17 mouse cellular contexts compared by ENCODE assay signal in the genomic region with DNA sequence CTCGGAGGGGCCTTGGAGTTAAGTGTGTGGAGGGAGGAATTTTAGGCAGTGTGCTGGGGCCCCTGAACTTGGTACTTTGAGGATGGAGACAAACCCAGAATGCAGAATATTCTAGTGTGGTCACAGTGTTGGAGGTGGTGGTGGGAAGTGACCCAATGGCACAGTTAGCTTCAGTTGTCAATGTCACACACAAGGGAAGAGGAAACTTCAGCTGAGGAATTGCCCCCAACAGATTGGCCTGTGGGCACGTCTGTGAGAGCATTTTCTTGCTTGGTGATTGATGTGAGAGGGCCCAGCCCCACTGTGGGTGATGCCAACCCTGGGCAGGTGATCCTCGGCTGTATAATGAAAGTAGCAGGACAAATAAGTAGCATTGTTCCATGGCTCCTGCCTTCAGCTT.
"Had no signal": no experiment of that assay in that cellular context is flagged by ENCODE, and none has a peak within 500 bp of the region (broad histone marks: within the 10 kb centered on the region; RNA-seq: fewer than 3 reads in every experiment).

No protein-coding gene starts in this region.

- H3K4me3 ChIP-seq: neural tube, embryonic 12.5 days; neural tube, embryonic 13.5 days; neural tube, embryonic 15.5 days; stomach, embryonic 15.5 days had no signal

- H3K4me2 ChIP-seq: neural tube, embryonic 12.5 days; neural tube, embryonic 13.5 days; neural tube, embryonic 15.5 days; stomach, embryonic 15.5 days had no signal

- H3K9ac ChIP-seq: neural tube, embryonic 12.5 days; neural tube, embryonic 13.5 days; neural tube, embryonic 15.5 days; stomach, embryonic 15.5 days had no signal

- H3K27ac ChIP-seq: neural tube, embryonic 12.5 days; neural tube, embryonic 13.5 days; neural tube, embryonic 15.5 days; stomach, embryonic 15.5 days; stomach, postnatal 0 days had no signal

- H3K9me3 ChIP-seq: neural tube, embryonic 12.5 days; neural tube, embryonic 13.5 days; neural tube, embryonic 15.5 days; stomach, embryonic 15.5 days had no signal

- H3K36me3 ChIP-seq: neural tube, embryonic 12.5 days; neural tube, embryonic 13.5 days; neural tube, embryonic 15.5 days; stomach, embryonic 15.5 days had no signal

- DNase-seq: retina, postnatal 1 day; right cerebral cortex, adult 18-20 months; right cerebral cortex, postnatal 14 days; right cerebral cortex, postnatal 25 days; right cerebral cortex, postnatal 4 days; spleen, adult 18-20 months; thymus, adult 18-20 months; thymus, adult 2 months; thymus, postnatal 14 days; thymus, postnatal 25 days; thymus, postnatal 36 days; thymus, postnatal 4 days had no signal

- H3K27me3 ChIP-seq: neural tube, embryonic 12.5 days; neural tube, embryonic 13.5 days; neural tube, embryonic 15.5 days; stomach, embryonic 15.5 days had no signal
